Mouse (Mus musculus) heart, embryonic 11.5 days (tissue): Measurements from ENCODE around the gene Ntrk3. TPM values are rescaled to one million over a fixed set of nuclear protein-coding genes. Genes with fewer than 3 reads are reported as not detected.

ENCODE experiments used
- ATAC-seq: fragments of 200-750 bp; cut with Nextera tagmentation; replicated peaks from 2 replicates; pipeline ENCODE4 v1.8.0; 2017; ENCODE audit warnings: moderate library complexity; ENCODE audit not compliant: insufficient number of reproducible peaks, low FRiP score, low TSS enrichment
- H3K27ac ChIP-seq: fragments of 300-500 bp; sonication (generic); 2 replicates; pipeline ENCODE4 v1.5.1; 2014; ENCODE audit warnings: mild to moderate bottlenecking, low read depth, low read length
- H3K27me3 ChIP-seq: fragments of 300-500 bp; sonication (generic); 2 replicates; pipeline ENCODE4 v1.6.1; 2014; ENCODE audit warnings: mild to moderate bottlenecking, low read length, mixed read lengths; ENCODE audit not compliant: control insufficient read depth, insufficient read depth
- H3K36me3 ChIP-seq: fragments of 300-500 bp; sonication (generic); 2 replicates; pipeline ENCODE4 v1.6.1; 2014; ENCODE audit warnings: mild to moderate bottlenecking, low read length, moderate library complexity, mixed read lengths; ENCODE audit not compliant: control insufficient read depth, insufficient read depth
- H3K4me1 ChIP-seq: fragments of 300-500 bp; sonication (generic); 2 replicates; pipeline ENCODE4 v1.6.1; 2014; ENCODE audit warnings: low read length; ENCODE audit not compliant: control insufficient read depth, insufficient read depth
- H3K4me2 ChIP-seq: fragments of 300-500 bp; sonication (generic); 2 replicates; pipeline ENCODE4 v1.6.1; 2014; ENCODE audit warnings: mild to moderate bottlenecking, moderate library complexity
- H3K4me3 ChIP-seq: fragments of 300-500 bp; sonication (generic); 2 replicates; pipeline ENCODE4 v1.5.1; 2014; ENCODE audit warnings: low read depth, low read length
- H3K9ac ChIP-seq: fragments of 300-500 bp; sonication (generic); 2 replicates; pipeline ENCODE4 v1.6.1; 2014; ENCODE audit warnings: mild to moderate bottlenecking, low read depth, low read length, moderate library complexity
- H3K9me3 ChIP-seq: fragments of 300-500 bp; sonication (generic); replicated peaks from 2 replicates; pipeline ENCODE4 v1.6.1; 2016; ENCODE audit warnings: low read length; ENCODE audit not compliant: control insufficient read depth
- WGBS: fragments of 180-500 bp; shearing (Covaris S2); extraction: QIAGEN DNeasy Blood & Tissue Kit; methylation state at CpG from one replicate; pipeline ENCODE4 v1.1.7; 2014; ENCODE audit not compliant: insufficient replicate concordance; 5-methylcytosine and 5-hydroxymethylcytosine counted together
- polyA plus RNA-seq: library from polyadenylated mRNA; unstranded; fragments of >200 nt; fragmentation: Nextera tagmentation; extraction: Ambion mirVana; gene quantifications from 2 replicates; pipeline ENCODE4 v1.2.1, GENCODE M21; 2014

The Ntrk3 gene
- polyA plus RNA-seq, 1 experiment from 2014 or later, result 1.1 TPM

- ATAC-seq, result no peak
- no peak overlapping the region for H3K4me2 ChIP-seq
- H3K27ac ChIP-seq, result no peak overlapping the region
- 90% methylated on average over 6 of the region's 6 CpGs for WGBS
- H3K36me3 ChIP-seq, result no peaks in the 10 kb centered on the region
- no peaks in the 10 kb centered on the region for H3K9me3 ChIP-seq
- H3K4me3 ChIP-seq, result no peak overlapping the region
- no peaks in the 10 kb centered on the region for H3K27me3 ChIP-seq
- no peaks in the 10 kb centered on the region for H3K4me1 ChIP-seq
- H3K9ac ChIP-seq, result no peak overlapping the region
These were observed 616 bp downstream of the Ntrk3 start for GRCm38 (mm10) chr7:78737196-78737595.

- WGBS, result 81% methylated on average over 8 of the region's 8 CpGs
- no peaks in the 10 kb centered on the region for H3K4me1 ChIP-seq
These were observed 6.4 kb downstream of the Ntrk3 start for GRCm38 (mm10) chr7:78731391-78731790.

GRCm38 (mm10) chr7:78724591-78724990 lies 13.2 kb downstream of the Ntrk3 start:
- H3K4me1 ChIP-seq, result no peaks in the 10 kb centered on the region
- no peak for ATAC-seq
- H3K27me3 ChIP-seq, result no peaks in the 10 kb centered on the region
- WGBS, result 66% methylated on average over 4 of the region's 4 CpGs
- no peak overlapping the region for H3K4me3 ChIP-seq
- H3K9ac ChIP-seq, result no peak overlapping the region
- H3K4me2 ChIP-seq, result no peak overlapping the region
- no peaks in the 10 kb centered on the region for H3K9me3 ChIP-seq
- H3K27ac ChIP-seq, result no peak overlapping the region
- no peaks in the 10 kb centered on the region for H3K36me3 ChIP-seq

More at GRCm38 (mm10) chr7:78731391-78731790, 6.4 kb downstream of the Ntrk3 start:
- no peak overlapping the region for H3K27ac ChIP-seq
- no peaks in the 10 kb centered on the region for H3K36me3 ChIP-seq
- H3K4me2 ChIP-seq, result no peak overlapping the region
- no peaks in the 10 kb centered on the region for H3K9me3 ChIP-seq
- no peaks in the 10 kb centered on the region for H3K27me3 ChIP-seq
- no peak for ATAC-seq
- H3K9ac ChIP-seq, result no peak overlapping the region
- H3K4me3 ChIP-seq, result no peak overlapping the region

- ATAC-seq, result no peak
- Histone ChIP-seq H3K4me2 (no peak overlapping the region), H3K27me3 (no peaks in the 10 kb centered on the region), H3K27ac (no peak overlapping the region), H3K4me1 (no peaks in the 10 kb centered on the region), H3K9me3 (no peaks in the 10 kb centered on the region), H3K4me3 (no peak overlapping the region), H3K9ac (no peak overlapping the region), H3K36me3 (no peaks in the 10 kb centered on the region)
- 96% methylated on average over 4 of the region's 4 CpGs for WGBS
These were observed 15.8 kb downstream of the Ntrk3 start for GRCm38 (mm10) chr7:78722051-78722450.

- Histone ChIP-seq H3K27ac (no peak overlapping the region), H3K9me3 (no peaks in the 10 kb centered on the region), H3K27me3 (no peaks in the 10 kb centered on the region), H3K4me3 (no peak overlapping the region), H3K4me1 (no peaks in the 10 kb centered on the region), H3K36me3 (no peaks in the 10 kb centered on the region), H3K9ac (no peak overlapping the region), H3K4me2 (no peak overlapping the region)
- ATAC-seq, result no peak
- 75% methylated on average over 9 of the region's 9 CpGs for WGBS
These were observed 16.6 kb downstream of the Ntrk3 start for GRCm38 (mm10) chr7:78720989-78721816.

GRCm38 (mm10) chr7:78719795-78720460 lies 17.9 kb downstream of the Ntrk3 start:
- Histone ChIP-seq H3K4me1 (no peaks in the 10 kb centered on the region), H3K4me3 (no peak overlapping the region), H3K9me3 (no peaks in the 10 kb centered on the region), H3K9ac (no peak overlapping the region), H3K27me3 (no peaks in the 10 kb centered on the region), H3K27ac (no peak overlapping the region), H3K4me2 (no peak overlapping the region), H3K36me3 (no peaks in the 10 kb centered on the region)
- 80% methylated on average over 7 of the region's 7 CpGs for WGBS
- ATAC-seq, result no peak

GRCm38 (mm10) chr7:78719117-78719516 lies 18.7 kb downstream of the Ntrk3 start:
- WGBS, result 64% methylated on average over 5 of the region's 5 CpGs
- Histone ChIP-seq H3K27ac (no peak overlapping the region), H3K4me3 (no peak overlapping the region), H3K9ac (no peak overlapping the region), H3K36me3 (no peaks in the 10 kb centered on the region), H3K4me1 (no peaks in the 10 kb centered on the region), H3K9me3 (no peaks in the 10 kb centered on the region), H3K4me2 (no peak overlapping the region), H3K27me3 (no peaks in the 10 kb centered on the region)
- no peak for ATAC-seq

DNA sequence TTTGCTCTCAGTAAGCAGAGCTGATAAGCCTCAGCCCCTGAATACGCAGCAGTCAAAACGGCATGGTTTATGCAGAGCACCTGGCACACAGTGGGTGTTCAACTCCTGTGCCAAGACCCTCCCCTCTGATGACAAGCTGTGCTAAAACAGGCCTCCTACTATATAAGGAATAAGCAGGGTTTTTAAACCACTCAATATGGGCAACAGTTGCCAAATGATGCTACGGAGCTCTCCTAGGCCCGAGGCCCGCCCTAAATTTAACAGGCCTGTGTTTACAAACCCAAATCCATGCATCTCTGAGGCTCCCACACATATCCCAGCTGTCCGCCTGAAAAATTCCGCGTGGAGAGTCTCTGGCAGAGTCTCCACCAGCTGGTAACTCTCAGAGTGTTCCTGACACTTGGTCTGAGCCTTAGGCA lies 19.6 kb downstream of the Ntrk3 start:
- no peak for ATAC-seq
- Histone ChIP-seq H3K4me2 (no peak overlapping the region), H3K4me3 (no peak overlapping the region), H3K9ac (no peak overlapping the region), H3K4me1 (no peaks in the 10 kb centered on the region), H3K36me3 (no peaks in the 10 kb centered on the region), H3K27me3 (no peaks in the 10 kb centered on the region), H3K9me3 (no peaks in the 10 kb centered on the region), H3K27ac (no peak overlapping the region)
- 70% methylated on average over 8 of the region's 8 CpGs for WGBS
